Mouse (Mus musculus) cerebellum, adult 2 months (tissue): Measurements from ENCODE around the gene Fryl. TPM values are rescaled to one million over a fixed set of nuclear protein-coding genes. Genes with fewer than 3 reads are reported as not detected.

Experiments used
- DNase-seq, 2 experiments: peaks; one replicate each; pipeline ENCODE4 v3.0.0; 2021
- H3K27ac ChIP-seq: fragments of 200-500 bp; 2 replicates; pipeline ENCODE4 v1.5.1; 2012; ENCODE audit warnings: low read length, control low read depth, inconsistent platforms; ENCODE audit not compliant: insufficient read depth
- H3K27me3 ChIP-seq: fragments of 200-500 bp; 2 replicates; pipeline ENCODE4 v1.6.1; 2012; ENCODE audit warnings: inconsistent platforms, mild to moderate bottlenecking, low read length, moderate library complexity; ENCODE audit not compliant: control insufficient read depth, insufficient read depth
- H3K4me1 ChIP-seq: fragments of 200-500 bp; 2 replicates; pipeline ENCODE4 v1.6.1; 2011; ENCODE audit warnings: low read length; ENCODE audit not compliant: control insufficient read depth, insufficient read depth
- H3K4me3 ChIP-seq: fragments of 200-500 bp; replicated peaks from 2 replicates; pipeline ENCODE3; 2011; ENCODE audit warnings: mild to moderate bottlenecking, low read depth, low read length, control low read depth; ENCODE audit not compliant: insufficient read depth
- CTCF ChIP-seq: fragments of 200-500 bp; IDR thresholded peaks from 2 replicates; pipeline ENCODE4 v1.5.1; 2011; ENCODE audit warnings: low read depth, mild to moderate bottlenecking, control low read depth, low read length, moderate library complexity, borderline replicate concordance; ENCODE audit not compliant: insufficient read depth
- POLR2A ChIP-seq: fragments of 200-500 bp; IDR thresholded peaks from 2 replicates; pipeline ENCODE4 v1.6.1; 2011; ENCODE audit warnings: low read length, control low read depth, borderline replicate concordance; ENCODE audit not compliant: insufficient read depth
- WGBS: fragments of 180-500 bp; shearing (Covaris S2); methylation state at CpG from one replicate; pipeline ENCODE4 v1.1.7; 2018; 5-methylcytosine and 5-hydroxymethylcytosine counted together
- polyA plus RNA-seq: library from polyadenylated mRNA; depleted of rRNA; stranded (reverse); fragments of >200 nt; gene quantifications from 2 replicates; pipeline ENCODE4 v1.2.3, GENCODE M21; 2012

Gene Fryl
- polyA plus RNA-seq, 1 experiment, result 60.2 TPM

GRCm38 (mm10) chr5:73137561-73137960 is 118.9 kb downstream of the Fryl start:
- WGBS, result 83% methylated on average over 9 of the region's 9 CpGs
- H3K4me1 ChIP-seq, result no peaks in the 10 kb centered on the region
- H3K27me3 ChIP-seq, result no peaks in the 10 kb centered on the region
- no peak overlapping the region for H3K4me3 ChIP-seq
- DNase-seq, result no peak
- H3K27ac ChIP-seq, result no peak overlapping the region
- TF ChIP-seq POLR2A (no peak), CTCF (no peak)

DNA sequence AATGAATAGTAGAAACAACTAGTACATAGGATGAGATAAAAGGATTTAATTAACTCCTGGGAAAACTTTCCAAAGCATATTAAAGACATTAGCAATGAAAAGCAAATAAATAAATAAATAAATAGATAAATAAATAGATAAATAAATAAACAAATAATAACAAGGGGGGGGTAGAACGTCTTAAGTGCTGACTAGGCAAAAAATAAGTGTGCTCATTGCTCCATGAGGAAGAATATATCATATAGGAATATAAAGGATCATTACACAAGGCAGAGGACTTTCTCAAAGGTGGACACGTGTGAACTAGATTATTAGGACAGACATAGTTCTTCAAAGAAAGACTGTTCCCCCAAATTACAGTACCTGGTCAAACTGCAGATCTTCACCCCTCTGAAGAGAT is 120.5 kb downstream of the Fryl start:
- 88% methylated on average over 2 of the region's 2 CpGs for WGBS
- TF ChIP-seq CTCF (no peak), POLR2A (no peak)
- H3K4me1 ChIP-seq, result no peaks in the 10 kb centered on the region
- no peaks in the 10 kb centered on the region for H3K27me3 ChIP-seq
- H3K4me3 ChIP-seq, result no peak overlapping the region
- H3K27ac ChIP-seq, result no peak overlapping the region
- no peak for DNase-seq

DNA sequence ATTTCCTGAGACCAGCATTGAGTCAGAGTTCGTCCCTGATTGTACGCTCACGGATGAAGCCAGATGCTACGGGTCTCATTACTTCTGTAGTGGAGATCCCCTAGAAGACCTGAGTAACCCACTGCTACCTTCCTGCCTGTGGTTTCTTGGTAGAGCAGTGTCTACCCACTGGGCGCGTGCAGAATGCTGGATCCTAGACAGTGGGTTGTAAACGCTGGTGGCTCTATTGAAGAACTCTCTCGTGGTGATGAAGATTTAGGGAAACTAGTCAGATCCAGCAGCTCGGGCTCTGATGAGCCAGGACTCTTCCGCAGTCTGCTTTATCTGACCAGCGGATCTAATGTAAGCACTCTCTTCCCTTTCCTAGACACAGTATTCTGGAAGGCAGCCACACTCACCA is 121.3 kb downstream of the Fryl start:
- no peak overlapping the region for H3K27ac ChIP-seq
- 85% methylated on average over 11 of the region's 11 CpGs for WGBS
- no peaks in the 10 kb centered on the region for H3K4me1 ChIP-seq
- TF ChIP-seq CTCF (no peak), POLR2A (no peak)
- H3K4me3 ChIP-seq, result no peak overlapping the region
- no peaks in the 10 kb centered on the region for H3K27me3 ChIP-seq
- no peak for DNase-seq

DNA sequence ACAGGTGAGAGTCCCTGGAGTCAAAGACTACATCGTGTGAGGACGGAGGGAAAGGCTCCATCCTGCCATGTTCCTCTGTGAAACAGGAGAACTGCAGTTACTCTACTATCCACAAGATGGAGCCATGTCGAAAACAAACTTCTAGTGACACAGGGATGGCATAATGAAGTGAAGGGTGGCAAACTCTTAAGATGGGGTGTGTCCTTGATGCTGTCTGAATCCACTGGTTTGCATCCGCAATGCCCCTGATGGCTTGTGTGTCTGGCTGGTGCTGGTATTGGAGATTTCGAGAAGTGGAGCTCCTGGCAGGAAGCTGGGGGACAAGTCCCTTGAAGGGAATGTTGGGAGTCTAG is 122.6 kb downstream of the Fryl start:
- TF ChIP-seq POLR2A (no peak), CTCF (peak; percentile 75)
- Histone ChIP-seq H3K4me1 (no peaks in the 10 kb centered on the region), H3K27ac (no peak overlapping the region), H3K27me3 (no peaks in the 10 kb centered on the region), H3K4me3 (no peak overlapping the region)
- DNase-seq, result peak; percentile 31 to 44
- 26% methylated on average over 5 of the region's 5 CpGs for WGBS

DNA sequence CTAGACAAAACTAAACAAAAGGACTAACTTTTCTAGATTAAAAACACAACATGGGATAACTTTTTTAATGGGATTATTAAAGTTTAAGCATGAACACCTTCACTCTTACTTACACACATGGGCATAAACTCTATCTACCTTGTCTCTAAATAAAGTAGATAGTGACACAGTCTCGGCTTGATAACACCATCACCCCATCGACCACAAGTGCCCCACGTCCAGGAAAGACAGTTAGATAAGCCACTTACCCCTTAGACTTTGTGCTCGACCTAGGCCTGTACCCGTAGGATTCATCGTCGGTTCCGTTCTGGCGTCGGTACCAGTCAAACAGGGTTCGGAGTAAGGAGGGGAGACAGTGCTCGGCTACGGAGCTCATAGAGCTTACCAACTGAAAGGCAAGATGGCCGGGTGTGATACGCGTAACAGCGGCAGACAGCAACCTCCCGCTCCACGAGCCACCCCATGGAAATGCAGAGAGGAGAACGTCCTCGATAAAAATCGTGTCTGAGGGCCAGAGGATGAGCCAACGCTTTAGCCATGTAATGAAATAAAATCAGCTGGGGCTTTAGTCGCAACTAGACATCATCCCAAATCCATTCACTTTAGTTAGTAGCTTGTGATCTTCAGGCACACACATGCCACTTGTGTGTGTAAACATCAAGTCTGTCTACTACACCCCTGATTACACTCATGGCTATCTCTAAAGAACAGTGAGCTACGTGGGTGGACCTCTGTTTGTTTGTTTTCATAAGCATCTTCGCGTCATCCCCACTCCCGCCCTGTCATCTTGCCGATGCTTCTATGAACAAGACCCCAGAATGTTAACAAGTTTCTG is 123.2 kb downstream of the Fryl start:
- H3K27ac ChIP-seq, result no peak overlapping the region
- H3K27me3 ChIP-seq, result no peaks in the 10 kb centered on the region
- 92% methylated on average over 29 of the region's 29 CpGs for WGBS
- H3K4me1 ChIP-seq, result no peaks in the 10 kb centered on the region
- H3K4me3 ChIP-seq, result no peak overlapping the region
- DNase-seq, result no peak
- TF ChIP-seq CTCF, result no peak
- no peak for TF ChIP-seq POLR2A

- H3K4me1 ChIP-seq, result no peaks in the 10 kb centered on the region
- no peaks in the 10 kb centered on the region for H3K27me3 ChIP-seq
- no peak for DNase-seq
- H3K4me3 ChIP-seq, result no peak overlapping the region
- WGBS, result 51% methylated on average over 6 of the region's 6 CpGs
- H3K27ac ChIP-seq, result no peak overlapping the region
- TF ChIP-seq CTCF (no peak), POLR2A (no peak)
Measured at GRCm38 (mm10) chr5:73130984-73131383, 125.4 kb downstream of the Fryl start.

GRCm38 (mm10) chr5:73129871-73130270 is 126.5 kb downstream of the Fryl start:
- Histone ChIP-seq H3K4me1 (no peaks in the 10 kb centered on the region), H3K27ac (no peak overlapping the region)
- 41% methylated on average over 5 of the region's 5 CpGs for WGBS

More at GRCm38 (mm10) chr5:73129871-73130270, 126.5 kb downstream of the Fryl start:
- H3K27me3 ChIP-seq, result no peaks in the 10 kb centered on the region
- no peak for TF ChIP-seq POLR2A
- TF ChIP-seq CTCF, result no peak
- peak in 1 of 2 experiments; percentile 29 for DNase-seq
- no peak overlapping the region for H3K4me3 ChIP-seq
